In the genomic region with DNA sequence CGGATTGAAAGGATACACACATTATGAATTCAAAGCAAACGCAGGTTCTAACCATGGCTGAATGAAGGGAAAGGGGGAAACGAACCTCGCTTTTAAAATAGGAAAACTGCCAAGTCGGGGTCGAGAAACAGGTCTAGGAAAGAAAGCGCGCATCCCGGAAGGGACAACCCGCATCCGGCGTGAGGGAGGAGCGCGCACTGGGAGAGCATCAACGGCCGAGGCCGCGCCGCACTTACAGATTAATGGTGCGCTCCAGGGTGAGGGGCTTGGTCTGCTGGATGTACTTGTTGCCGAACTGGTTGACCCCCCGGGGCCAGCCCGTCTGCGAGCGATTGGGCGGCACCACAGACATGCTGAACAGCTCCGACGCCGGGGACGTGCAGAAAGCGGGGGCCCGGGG, we compare ENCODE assay signal across 8 mouse cellular contexts. TPM values are rescaled to one million over a fixed set of nuclear protein-coding genes. Genes with fewer than 3 reads are reported as not detected.
DNase-seq lines count a peak whose midpoint lies in the region; ATAC-seq and TF ChIP-seq lines count a peak whose summit lies in the region.
"Not testable (repeated sequence)": the region's sequence is repeated elsewhere in the genome, so short reads cannot be mapped to it uniquely, and the experiment has no call there.

No protein-coding gene starts in this region.

- H3K9me3 ChIP-seq in hindbrain, embryonic 14.5 days (ENCODE audit: control insufficient read depth, low read length), result not testable (repeated sequence)

- ATAC-seq in hindbrain, embryonic 14.5 days (ENCODE audit: low FRiP score), result peak; percentile 88

- peak overlapping the region; percentile 76 for H3K4me2 ChIP-seq in hindbrain, embryonic 14.5 days (replicated peaks)

- H3K4me3 ChIP-seq in hindbrain, embryonic 14.5 days (replicated peaks; ENCODE audit: low read length), result peak overlapping the region; percentile 90
- peak overlapping the region; percentile 70 for H3K4me3 ChIP-seq in left cerebral cortex, adult 2 months

- not testable (repeated sequence) for H3K27me3 ChIP-seq in hindbrain, embryonic 14.5 days (ENCODE audit: control insufficient read depth, insufficient read depth, low read length)

- not testable (repeated sequence) for TF ChIP-seq CTCF in left cerebral cortex, adult 2 months (IDR thresholded peaks at IDR 0.05)

- 0 out of 2 replicates have a peak, but pooled peaks cover 13% of the 10 kb centered on the region for H3K36me3 ChIP-seq in hindbrain, embryonic 14.5 days (replicated peaks; ENCODE audit: control insufficient read depth, insufficient read depth)

- H3K9ac ChIP-seq in hindbrain, embryonic 14.5 days, result peak overlapping the region; percentile 77

- H3K27ac ChIP-seq in hindbrain, embryonic 14.5 days, result peak overlapping the region; percentile 70
- H3K27ac ChIP-seq in left cerebral cortex, adult 2 months, result peak overlapping the region; percentile 75

- WGBS in hindbrain, embryonic 14.5 days, result 0% methylated on average over 20 of the region's 32 CpGs

- peak; percentile 81 for DNase-seq in Muller cell, postnatal 12 days (ENCODE audit: inconsistent ontology term)
- DNase-seq in cerebellum, adult 9-11 months, result peak; percentile 80
- peak; percentile 26 to 64 for DNase-seq in frontal cortex, adult 2 months (ENCODE audit: extremely low spot score in 1 of 2, low spot score in 1 of 2)
- DNase-seq in hindbrain, embryonic 14.5 days (ENCODE audit: low spot score), result peak; percentile 66
- DNase-seq in left cerebral cortex, adult 2 months (ENCODE audit: extremely low spot score in 1 of 2, low spot score in 2 of 2), result peak; percentile 41 to 65
- DNase-seq in lung, postnatal 4 days, result peak; percentile 74 to 80
- DNase-seq in retina, postnatal 7 days (ENCODE audit: low read depth, low spot score), result peak; percentile 59
- peak; percentile 70 for DNase-seq in thymus, postnatal 4 days

- intact Hi-C loops in left cerebral cortex, adult 2 months (cut with DNase I), result loop anchor here (2.0 to 5.0 kb wide), 2 partner anchors 24 to 61 kb away; a partner anchor contains a TSS

- H3K4me1 ChIP-seq in hindbrain, embryonic 14.5 days (replicated peaks; ENCODE audit: control insufficient read depth, insufficient read depth, low read length), result peaks cover 26% of the 10 kb centered on the region

RNA-seq across cellular contexts. Expression of a gene that starts 0.3 kb away (rescaled TPM):
- polyA plus RNA-seq in frontal cortex, adult 2 months (2012; rRNA removed), result 31.7 and 35.4 TPM in 2 replicates
- 95.1 and 96.8 TPM in 2 replicates for polyA plus RNA-seq in hindbrain, embryonic 14.5 days (2014; fragmentation: Nextera tagmentation; extraction: Ambion mirVana)
- 10 to 100 TPM; 46.3 to 51.4 TPM for total RNA-seq in left cerebral cortex, adult 2 months (2021)

RNA-seq across cellular contexts. Expression of a gene that starts 0.5 kb away (rescaled TPM):
- polyA plus RNA-seq in frontal cortex, adult 2 months (2012; rRNA removed), result 48.7 and 52.5 TPM in 2 replicates
- polyA plus RNA-seq in hindbrain, embryonic 14.5 days (2014; fragmentation: Nextera tagmentation; extraction: Ambion mirVana), result 14.0 and 18.0 TPM in 2 replicates
- 100 to 1,000 TPM in 1 of 2 experiments, 10 to 100 TPM in 1; 99.2 to 104 TPM for total RNA-seq in left cerebral cortex, adult 2 months (2021)

RNA-seq across cellular contexts. Expression of a gene that starts 23.9 kb away (rescaled TPM):
- 111 and 113 TPM in 2 replicates for polyA plus RNA-seq in frontal cortex, adult 2 months (2012; rRNA removed)
- polyA plus RNA-seq in hindbrain, embryonic 14.5 days (2014; fragmentation: Nextera tagmentation; extraction: Ambion mirVana), result 83.1 and 88.9 TPM in 2 replicates
- total RNA-seq in left cerebral cortex, adult 2 months (2021), result 100 to 1,000 TPM; 114 to 118 TPM

Comparison
In these comparisons a context has a peak if more than half of its experiments do, and no peak if none do; other contexts are left out.
1. Peak in every context shown above with its lines: DNase-seq, ATAC-seq, H3K4me3 ChIP-seq and H3K27ac ChIP-seq.